Mouse (Mus musculus): ENCODE data around the gene Rps25.

DNA sequence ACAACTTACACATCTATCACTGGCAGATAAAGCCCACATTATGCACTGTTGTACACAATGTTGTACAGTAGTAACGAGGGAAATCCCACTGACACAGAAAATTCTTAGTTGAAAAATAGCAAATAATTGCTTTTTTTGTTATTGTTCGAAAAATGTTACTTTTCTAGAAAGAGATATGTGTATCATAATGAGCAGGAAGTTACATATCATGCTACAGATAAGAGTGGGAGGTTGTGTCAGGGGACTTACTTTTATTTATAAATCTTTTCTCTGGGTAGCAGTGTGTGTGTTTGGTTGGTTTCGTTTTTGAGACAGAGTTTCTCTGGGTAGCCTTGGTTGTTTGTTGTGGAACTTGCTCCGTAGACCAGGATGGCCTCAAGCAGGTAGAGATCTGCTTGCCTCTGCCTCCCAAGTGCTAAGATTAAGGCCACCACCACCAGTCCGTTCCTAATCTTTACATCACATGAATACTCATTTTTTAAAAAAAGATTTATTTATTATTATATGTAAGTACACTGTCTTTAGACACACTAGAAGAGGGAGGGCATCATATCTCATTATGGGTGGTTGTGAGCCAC, 28.7 kb upstream of the Rps25 start:
- TF ChIP-seq POLR2A (IDR thresholded peaks at IDR 0.05; ENCODE audit: low read depth, low read length) (no peak), CTCF (conservative IDR thresholded peaks at IDR 0.05; ENCODE audit: insufficient read depth, insufficient read length, low read depth, low read length) (no peak)

Data from kidney, adult 2 months (tissue).